In genomic region chr6:28132056-28132455, GRCm38 (mm10) we compare ENCODE assay signal across 16 mouse cellular contexts. TPM values are rescaled to one million over a fixed set of nuclear protein-coding genes. Genes with fewer than 3 reads are reported as not detected.
DNase-seq lines count a peak whose midpoint lies in the region; ATAC-seq and TF ChIP-seq lines count a peak whose summit lies in the region.
"Had no signal": no experiment of that assay in that cellular context is flagged by ENCODE, and none has a peak within 500 bp of the region (broad histone marks: within the 10 kb centered on the region; RNA-seq: fewer than 3 reads in every experiment).

No protein-coding gene starts in this region.

- TF ChIP-seq CTCF in stomach, postnatal 0 days (IDR thresholded peaks at IDR 0.05; ENCODE audit: low read depth) = no peak

- no peak overlapping the region for H3K9ac ChIP-seq in midbrain, embryonic 11.5 days (ENCODE audit: low read length)
- H3K9ac ChIP-seq in forebrain, embryonic 15.5 days (replicated peaks) = no peak overlapping the region
- H3K9ac ChIP-seq in midbrain, embryonic 14.5 days (replicated peaks; ENCODE audit: low read length) = no peak overlapping the region; the same call in 1 of the 2 replicates
- H3K9ac ChIP-seq in stomach, postnatal 0 days (ENCODE audit: low read length) = no peak overlapping the region
- H3K9ac ChIP-seq: heart, embryonic 12.5 days; liver, embryonic 14.5 days had no signal

- ATAC-seq in midbrain, embryonic 11.5 days (ENCODE audit: low FRiP score) = no peak
- no peak for ATAC-seq in forebrain, embryonic 15.5 days (replicated peaks)
- ATAC-seq in midbrain, embryonic 14.5 days (ENCODE audit: low FRiP score, low TSS enrichment) = no peak
- ATAC-seq in stomach, postnatal 0 days (ENCODE audit: low FRiP score, low TSS enrichment) = no peak

- intact Hi-C loops in left cerebral cortex, postnatal 36 days (cut with DNase I) = no loop called here

- no peak overlapping the region for H3K4me3 ChIP-seq in midbrain, embryonic 11.5 days (ENCODE audit: low read depth, low read length)
- no peak overlapping the region for H3K4me3 ChIP-seq in midbrain, embryonic 10.5 days
- H3K4me3 ChIP-seq in forebrain, embryonic 15.5 days = peak overlapping the region; percentile 68
- peak overlapping the region; percentile 56; the same call in 1 of the 2 replicates for H3K4me3 ChIP-seq in midbrain, embryonic 14.5 days (replicated peaks; ENCODE audit: low read depth, low read length)
- no peak overlapping the region for H3K4me3 ChIP-seq in stomach, postnatal 0 days (ENCODE audit: low read depth, low read length)
- H3K4me3 ChIP-seq: heart, embryonic 12.5 days had no signal

- H3K4me2 ChIP-seq in midbrain, embryonic 11.5 days = peak overlapping the region; percentile 1; the same call in 1 of the 2 replicates
- peak overlapping the region; percentile 100; the same call in 1 of the 2 replicates for H3K4me2 ChIP-seq in forebrain, embryonic 15.5 days (replicated peaks)
- H3K4me2 ChIP-seq in midbrain, embryonic 14.5 days (ENCODE audit: low read length) = peak overlapping the region; percentile 99
- H3K4me2 ChIP-seq in stomach, postnatal 0 days (replicated peaks; ENCODE audit: low read depth) = no peak overlapping the region
- H3K4me2 ChIP-seq: heart, embryonic 12.5 days had no signal

- H3K4me1 ChIP-seq in midbrain, embryonic 11.5 days (ENCODE audit: control insufficient read depth, insufficient read depth, low read length) = peaks cover 17% of the 10 kb centered on the region
- H3K4me1 ChIP-seq in midbrain, embryonic 10.5 days = peaks cover 41% of the 10 kb centered on the region
- peaks cover 35% of the 10 kb centered on the region for H3K4me1 ChIP-seq in forebrain, embryonic 15.5 days
- peaks cover 24% of the 10 kb centered on the region for H3K4me1 ChIP-seq in midbrain, embryonic 14.5 days (ENCODE audit: control insufficient read depth, insufficient read depth, low read length)
- H3K4me1 ChIP-seq in stomach, postnatal 0 days (replicated peaks; ENCODE audit: control insufficient read depth, insufficient read depth) = no peaks in the 10 kb centered on the region

- WGBS in midbrain, embryonic 11.5 days = 10% methylated on average over 4 of the region's 4 CpGs
- 8% methylated on average over 4 of the region's 4 CpGs for WGBS in midbrain, embryonic 10.5 days
- under 1% methylated on average over 4 of the region's 4 CpGs for WGBS in forebrain, embryonic 15.5 days
- 6% methylated on average over 4 of the region's 4 CpGs for WGBS in midbrain, embryonic 14.5 days
- 30% methylated on average over 4 of the region's 4 CpGs for WGBS in stomach, postnatal 0 days

- no peaks in the 10 kb centered on the region for H3K36me3 ChIP-seq in midbrain, embryonic 11.5 days (ENCODE audit: control insufficient read depth, insufficient read depth, low read length)
- no peaks in the 10 kb centered on the region for H3K36me3 ChIP-seq in midbrain, embryonic 10.5 days
- no peaks in the 10 kb centered on the region for H3K36me3 ChIP-seq in forebrain, embryonic 15.5 days
- no peaks in the 10 kb centered on the region for H3K36me3 ChIP-seq in midbrain, embryonic 14.5 days (ENCODE audit: control insufficient read depth, insufficient read depth, low read length)
- no peaks in the 10 kb centered on the region for H3K36me3 ChIP-seq in stomach, postnatal 0 days (ENCODE audit: control insufficient read depth, insufficient read depth, low read length)
- H3K36me3 ChIP-seq: G1E; heart, embryonic 12.5 days had no signal

- TF ChIP-seq EP300 in stomach, postnatal 0 days (optimal IDR thresholded peaks at IDR 0.05) = no peak

- H3K27me3 ChIP-seq in midbrain, embryonic 11.5 days (ENCODE audit: control insufficient read depth, insufficient read depth, low read length) = peaks cover 28% of the 10 kb centered on the region
- peaks cover 56% of the 10 kb centered on the region for H3K27me3 ChIP-seq in midbrain, embryonic 10.5 days (ENCODE audit: low read depth, poor library complexity, severe bottlenecking)
- H3K27me3 ChIP-seq in forebrain, embryonic 15.5 days = peaks cover 2% of the 10 kb centered on the region; the same call in 1 of the 2 replicates
- H3K27me3 ChIP-seq in midbrain, embryonic 14.5 days (ENCODE audit: control insufficient read depth, insufficient read depth, low read length) = peaks cover 9% of the 10 kb centered on the region; the same call in 1 of the 2 replicates
- H3K27me3 ChIP-seq in stomach, postnatal 0 days (ENCODE audit: control insufficient read depth, insufficient read depth, low read length) = peaks cover 9% of the 10 kb centered on the region; the same call in 1 of the 2 replicates

- DNase-seq in midbrain, embryonic 11.5 days (ENCODE audit: low spot score, missing footprints) = peak; percentile 84
- no peak for DNase-seq in midbrain, embryonic 10.5 days (ENCODE audit: low spot score)
- DNase-seq in midbrain, embryonic 14.5 days = peak; percentile 52
- no peak for DNase-seq in right cerebral cortex, adult 2 months (ENCODE audit: low spot score in 2 of 2)
- DNase-seq in urinary bladder, postnatal 36 days (ENCODE audit: low spot score in 2 of 2) = no peak
- no peak for DNase-seq in stomach, postnatal 0 days (ENCODE audit: low spot score)
- DNase-seq in left cerebral cortex, postnatal 36 days (ENCODE audit: low spot score in 2 of 2) = no peak
- DNase-seq: B cell, adult 2 months; cerebellum, postnatal 14 days; left cerebral cortex, postnatal 4 days; lung, postnatal 36 days had no signal

- no peaks in the 10 kb centered on the region for H3K9me3 ChIP-seq in midbrain, embryonic 11.5 days (ENCODE audit: control insufficient read depth, low read length)
- no peaks in the 10 kb centered on the region for H3K9me3 ChIP-seq in midbrain, embryonic 10.5 days (replicated peaks)
- no peaks in the 10 kb centered on the region for H3K9me3 ChIP-seq in forebrain, embryonic 15.5 days
- no peaks in the 10 kb centered on the region for H3K9me3 ChIP-seq in midbrain, embryonic 14.5 days (ENCODE audit: control insufficient read depth, low read length)
- no peaks in the 10 kb centered on the region for H3K9me3 ChIP-seq in stomach, postnatal 0 days (ENCODE audit: control insufficient read depth, low read length)
- H3K9me3 ChIP-seq: heart, embryonic 12.5 days had no signal

- no peak overlapping the region for H3K27ac ChIP-seq in midbrain, embryonic 11.5 days (ENCODE audit: low read depth, low read length)
- no peak overlapping the region for H3K27ac ChIP-seq in midbrain, embryonic 10.5 days (replicated peaks)
- no peak overlapping the region for H3K27ac ChIP-seq in forebrain, embryonic 15.5 days (replicated peaks)
- H3K27ac ChIP-seq in midbrain, embryonic 14.5 days (replicated peaks; ENCODE audit: low read depth, low read length) = no peak overlapping the region
- no peak overlapping the region for H3K27ac ChIP-seq in stomach, postnatal 0 days (replicated peaks)
- H3K27ac ChIP-seq: kidney, postnatal 0 days; liver, embryonic 14.5 days had no signal

RNA-seq across cellular contexts. Expression of gene Grm8, which starts 2.9 kb away (rescaled TPM):
- 3.0 and 3.5 TPM in 2 replicates for polyA plus RNA-seq in midbrain, embryonic 11.5 days (2014; fragmentation: Nextera tagmentation; extraction: Ambion mirVana)
- 0.93 and 1.7 TPM in 2 replicates for polyA plus RNA-seq in midbrain, embryonic 10.5 days (2016; fragmentation: Nextera tagmentation; extraction: Ambion mirVana)
- 4.3 and 4.5 TPM in 2 replicates for polyA plus RNA-seq in forebrain, embryonic 15.5 days (2015; fragmentation: Nextera tagmentation; extraction: Ambion mirVana)
- 10.0 and 12.1 TPM in 2 replicates for polyA plus RNA-seq in midbrain, embryonic 14.5 days (2014; fragmentation: Nextera tagmentation; extraction: Ambion mirVana)
- polyA plus RNA-seq in stomach, postnatal 0 days (2015; fragmentation: Nextera tagmentation; extraction: Ambion mirVana) = 0.15 and 0.22 TPM in 2 replicates
- total RNA-seq in left cerebral cortex, postnatal 36 days (2021) = 10 to 100 TPM; 24.5 to 26.3 TPM
- polyA plus RNA-seq: G1E; liver, embryonic 14.5 days had no signal

Comparison
In these comparisons a context has a peak if more than half of its experiments do, and no peak if none do; other contexts are left out.
1. DNase-seq: peak in midbrain, embryonic 11.5 days (single experiment) and midbrain, embryonic 14.5 days (single experiment); none in midbrain, embryonic 10.5 days (single experiment), right cerebral cortex, adult 2 months (0 of 2), urinary bladder, postnatal 36 days (0 of 2), stomach, postnatal 0 days (single experiment) and left cerebral cortex, postnatal 36 days (0 of 2).
2. H3K4me3 ChIP-seq: peak in forebrain, embryonic 15.5 days (single experiment) and midbrain, embryonic 14.5 days (single experiment); none in midbrain, embryonic 11.5 days (single experiment), midbrain, embryonic 10.5 days (single experiment) and stomach, postnatal 0 days (single experiment).